Mouse (Mus musculus) embryo, embryonic 10.5 days (tissue): ENCODE data around the gene Slc25a45.
A peak's percentile ranks its signal among the peaks of the same experiment; 100 is the strongest.
"Not testable (repeated sequence)": the region's sequence is repeated elsewhere in the genome, so short reads cannot be mapped to it uniquely, and the experiment has no call there.

Source experiments
- DNase-seq: peaks from one replicate; pipeline ENCODE4 v3.0.0-alpha.2; 2015; ENCODE audit warnings: low spot score

Slc25a45 gene

GRCm38 (mm10) chr19:5856604-5857003 is 21.0 kb upstream of the Slc25a45 start:
- no peak for DNase-seq

DNA sequence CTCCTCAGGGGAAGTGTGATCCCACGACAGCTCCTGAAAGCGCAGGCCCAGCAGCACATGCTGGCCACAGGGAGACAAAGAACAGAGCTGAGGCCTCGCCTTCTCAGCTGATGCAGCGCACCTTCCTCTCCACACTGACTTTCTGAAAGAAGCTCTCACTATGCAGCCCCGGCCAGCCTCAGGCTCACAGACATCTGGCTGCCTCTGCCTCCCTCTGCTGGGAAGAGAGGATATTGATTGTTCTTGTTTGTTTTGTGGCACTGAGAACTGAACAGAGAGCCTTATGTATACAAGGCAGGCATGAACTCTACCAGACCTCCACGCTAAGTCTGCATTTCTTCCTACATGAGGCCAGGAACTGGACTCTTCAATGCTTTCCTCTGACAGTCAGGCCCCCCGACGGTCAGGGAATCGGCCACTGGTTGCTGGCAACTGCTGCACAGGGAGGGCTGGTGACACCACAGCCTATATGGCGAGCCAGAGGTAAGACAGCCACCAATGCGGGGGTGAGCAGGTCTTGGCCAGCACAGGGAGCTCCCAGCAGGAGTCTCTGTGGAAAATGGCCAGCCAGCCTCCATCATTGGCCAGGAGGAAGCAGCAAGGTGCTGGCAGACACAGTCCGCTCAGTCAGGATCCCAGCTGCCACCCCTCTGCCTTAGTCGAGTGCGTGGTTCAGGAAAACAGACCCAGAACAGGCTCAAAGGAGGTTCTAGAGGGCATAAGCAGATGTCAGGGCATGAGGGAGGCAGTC is 15.1 kb upstream of the Slc25a45 start:
- no peak for DNase-seq

- DNase-seq: no peak
Observed at GRCm38 (mm10) chr19:5863776-5864175, 13.8 kb upstream of the Slc25a45 start.

DNA sequence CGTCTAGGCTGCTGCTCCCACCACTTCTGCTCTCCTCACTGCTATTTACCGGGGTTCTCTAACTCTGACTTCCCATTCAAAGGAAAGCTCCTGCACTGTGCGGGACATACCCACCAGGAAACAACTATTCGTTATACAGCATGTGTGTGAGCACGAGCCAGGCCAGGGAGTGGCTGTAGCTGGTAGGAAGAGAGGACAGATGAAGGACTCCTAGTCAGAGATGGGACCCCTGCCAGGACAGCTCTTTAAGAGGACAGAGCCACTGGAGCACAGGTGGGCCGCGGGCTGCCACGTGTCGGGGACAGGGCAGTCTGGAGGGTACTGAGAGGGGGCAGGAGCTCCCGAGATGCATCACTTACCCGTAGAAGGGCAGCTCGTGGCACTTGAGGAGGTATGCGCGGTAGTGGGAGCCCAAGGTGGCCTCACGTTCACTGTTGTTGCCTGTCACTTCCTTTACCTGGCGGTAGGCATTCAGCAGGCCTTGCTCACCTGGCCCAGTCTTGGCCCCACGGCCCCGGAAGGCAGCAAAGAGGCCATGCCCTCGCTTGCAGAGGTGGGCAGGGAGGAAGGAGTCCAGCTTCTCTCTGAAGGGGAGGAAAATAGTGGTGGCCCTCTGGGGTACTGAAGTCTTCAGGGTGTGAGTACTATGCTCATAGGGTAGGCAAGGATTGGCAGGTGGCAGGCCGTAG is 12.8 kb upstream of the Slc25a45 start:
- DNase-seq: no peak

GRCm38 (mm10) chr19:5868096-5868495 is 9.5 kb upstream of the Slc25a45 start:
- DNase-seq: no peak

DNA sequence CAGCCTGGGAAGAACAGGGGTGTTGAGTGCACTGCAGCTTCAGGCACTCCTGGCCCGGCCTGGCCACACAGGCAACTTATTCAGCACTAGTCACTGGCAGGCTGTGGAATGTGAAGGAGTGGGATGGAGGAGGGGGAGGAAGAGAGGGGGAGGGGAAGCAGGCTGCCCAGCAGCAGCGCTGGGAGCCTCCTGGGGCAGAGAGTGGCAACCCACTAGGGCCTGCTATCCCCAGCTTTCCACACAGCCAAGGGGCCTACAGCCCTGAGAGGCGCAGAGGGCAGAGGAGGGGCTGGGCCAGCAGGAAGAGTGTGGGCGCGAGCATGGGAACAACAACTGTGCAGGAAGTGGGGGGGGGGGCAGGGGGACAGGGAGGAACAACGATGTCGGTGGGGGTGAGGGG is 6.3 kb upstream of the Slc25a45 start:
- peak; percentile 77 for DNase-seq

DNA sequence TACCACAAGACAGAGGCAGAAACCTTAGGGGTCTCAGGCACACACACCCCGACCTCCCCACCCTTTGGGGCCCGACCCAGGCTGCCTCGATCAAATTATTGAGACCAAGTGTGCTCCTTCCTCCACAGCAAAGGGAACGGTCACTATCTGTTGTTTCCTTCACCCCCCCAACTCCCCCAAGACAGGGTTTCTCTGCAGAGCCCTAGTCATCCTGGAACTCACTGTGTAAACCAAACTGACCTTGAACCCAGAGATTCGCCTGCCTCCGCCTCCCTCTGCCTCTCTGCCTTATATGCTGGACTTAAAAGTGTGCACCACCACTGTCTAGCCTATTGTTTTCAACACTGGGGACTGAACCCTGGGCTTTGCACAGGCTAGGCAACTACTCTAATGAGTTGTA is 5.9 kb upstream of the Slc25a45 start:
- DNase-seq: peak; percentile 34

DNA sequence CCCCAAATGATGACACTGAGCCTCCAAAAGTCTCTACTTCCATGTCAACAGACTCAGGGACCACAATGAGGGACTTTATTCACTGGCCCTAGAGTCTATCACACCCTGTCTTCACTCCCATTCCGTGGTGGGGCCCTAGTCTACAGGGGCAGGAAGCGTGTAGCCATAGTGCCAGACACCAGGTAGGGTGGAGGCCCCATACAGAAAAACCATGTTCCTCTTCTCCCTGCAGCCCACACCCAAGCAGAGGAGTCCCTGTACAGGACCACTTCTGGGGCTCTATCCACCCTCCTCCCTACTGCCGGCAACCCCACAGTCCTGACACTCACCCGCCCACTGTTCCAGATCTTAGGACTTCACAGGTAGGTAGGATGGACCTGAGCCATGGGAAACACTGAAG is 5.1 kb upstream of the Slc25a45 start:
- no peak for DNase-seq

DNA sequence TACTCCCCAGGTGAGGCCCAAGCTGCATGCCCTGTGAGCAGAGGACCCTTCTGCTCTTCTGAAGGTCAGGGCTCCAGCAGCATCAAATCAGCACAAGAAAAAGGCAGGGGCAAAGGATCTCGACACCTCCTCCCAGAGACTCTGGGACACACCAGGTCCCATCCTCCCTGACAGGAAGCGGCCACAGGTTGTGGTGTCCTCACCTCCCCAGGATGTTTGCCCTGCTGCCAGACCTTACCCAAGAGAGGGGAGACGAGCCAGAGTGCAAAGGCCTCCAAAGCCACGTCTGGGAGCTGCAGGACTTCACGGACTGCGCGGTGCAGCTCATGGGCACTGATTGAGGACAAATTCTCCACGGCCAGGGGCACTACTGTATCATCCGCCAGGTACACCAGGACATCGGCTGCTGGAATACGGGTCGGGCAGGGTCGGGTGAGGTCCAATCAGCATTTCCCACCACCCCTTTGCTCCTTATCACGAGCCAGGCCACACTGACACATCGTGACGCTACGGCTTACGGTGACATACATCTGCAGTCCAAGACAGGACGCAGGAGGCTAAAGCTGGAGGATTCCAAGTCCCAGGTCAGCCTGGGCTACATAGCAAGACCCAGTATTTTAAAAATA is 4.6 kb upstream of the Slc25a45 start:
- no peak for DNase-seq

- no peak for DNase-seq
Observed at GRCm38 (mm10) chr19:5874391-5874968, 3.1 kb upstream of the Slc25a45 start.

DNA sequence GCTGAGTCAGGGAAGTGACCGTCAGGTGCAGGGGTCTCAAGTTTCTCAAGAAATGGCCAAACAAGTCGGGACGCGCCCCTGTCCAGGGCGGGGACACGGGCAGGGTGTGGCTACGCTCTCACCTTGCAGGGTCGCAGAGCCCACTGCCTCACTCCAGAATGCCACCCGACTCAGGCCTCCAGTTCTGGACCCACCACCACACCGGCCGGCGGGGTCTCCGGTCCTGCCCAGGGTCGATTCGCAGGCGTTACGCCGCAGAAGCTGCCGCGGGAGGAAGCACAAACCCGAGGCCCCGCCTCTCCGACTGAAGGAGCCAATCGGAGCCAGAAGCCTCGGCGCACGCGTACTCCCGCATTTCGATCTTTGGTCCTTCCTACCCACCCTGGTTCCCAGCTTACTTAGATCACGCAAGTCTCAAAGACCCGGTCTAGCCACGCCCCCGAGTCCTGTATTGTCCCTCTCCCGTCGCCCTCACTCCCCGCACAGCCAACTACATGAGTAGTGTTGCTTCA is 2.6 kb upstream of the Slc25a45 start, which contains the start of gene Frmd8:
Gene Frmd8, minus strand, starts transcription at position 306 of the 512 bp plus-strand sequence.
- DNase-seq: peak; percentile 99

- no peak for DNase-seq
Observed at GRCm38 (mm10) chr19:5878362-5878722, 734 bp downstream of the Slc25a45 start.

DNA sequence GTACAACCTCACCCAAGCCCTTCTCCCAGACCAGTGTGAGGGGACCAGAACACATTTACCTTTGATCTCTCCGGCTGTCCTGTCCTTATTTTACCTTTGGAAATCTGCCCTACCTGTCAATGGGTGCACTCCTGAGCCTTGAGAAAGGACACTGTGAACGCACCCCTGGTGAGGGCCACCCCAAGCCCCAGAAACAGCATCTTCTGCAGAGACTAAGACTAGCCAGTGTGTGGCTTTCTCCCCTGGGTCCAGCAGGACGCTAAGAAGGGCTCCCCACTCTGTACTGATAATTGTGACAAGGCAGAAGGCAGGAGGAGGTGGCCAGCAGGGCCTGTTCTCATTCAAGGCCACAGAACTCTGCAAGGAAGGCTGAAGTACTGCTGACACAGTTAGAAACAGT is 1.3 kb downstream of the Slc25a45 start:
- no peak for DNase-seq

DNA sequence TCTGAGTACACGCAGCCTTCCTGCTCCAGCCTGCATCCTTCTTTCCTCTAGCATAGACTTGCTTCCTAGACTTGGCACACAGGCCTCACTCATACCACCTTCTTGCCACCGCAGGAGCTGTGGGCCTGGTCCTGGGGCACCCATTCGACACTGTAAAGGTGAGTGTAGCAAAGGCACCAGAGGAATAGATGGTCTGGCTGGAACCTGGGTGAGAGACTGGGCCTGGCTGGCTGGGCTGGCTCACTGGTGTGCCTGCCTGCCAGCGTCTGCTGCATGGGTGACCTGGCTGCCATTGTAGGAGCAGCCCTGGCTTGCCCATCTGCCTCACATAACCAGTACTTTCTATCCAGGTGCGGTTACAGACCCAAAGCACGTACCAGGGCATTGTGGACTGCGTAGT is 2.1 kb downstream of the Slc25a45 start:
- DNase-seq: no peak

DNA sequence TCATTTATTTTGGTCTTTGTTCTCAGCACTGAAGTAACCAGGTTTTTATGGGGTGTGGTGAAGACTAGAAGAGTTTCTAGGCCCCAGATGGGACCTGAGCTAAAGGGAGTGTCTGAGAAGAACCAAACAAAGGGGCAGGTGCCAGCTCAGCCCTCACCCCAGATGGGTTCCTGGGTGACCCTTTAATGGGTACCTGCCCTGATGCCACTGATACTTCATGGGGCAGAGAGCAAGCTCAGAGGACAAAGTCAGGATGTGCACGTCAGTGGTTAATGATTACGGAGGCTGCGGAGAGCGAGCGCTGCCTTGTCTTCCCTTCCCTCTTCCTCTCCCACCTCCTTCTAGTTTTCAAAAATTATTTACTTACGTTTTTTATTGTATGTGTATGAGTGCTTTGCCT is 3.5 kb downstream of the Slc25a45 start:
- DNase-seq: no peak

DNA sequence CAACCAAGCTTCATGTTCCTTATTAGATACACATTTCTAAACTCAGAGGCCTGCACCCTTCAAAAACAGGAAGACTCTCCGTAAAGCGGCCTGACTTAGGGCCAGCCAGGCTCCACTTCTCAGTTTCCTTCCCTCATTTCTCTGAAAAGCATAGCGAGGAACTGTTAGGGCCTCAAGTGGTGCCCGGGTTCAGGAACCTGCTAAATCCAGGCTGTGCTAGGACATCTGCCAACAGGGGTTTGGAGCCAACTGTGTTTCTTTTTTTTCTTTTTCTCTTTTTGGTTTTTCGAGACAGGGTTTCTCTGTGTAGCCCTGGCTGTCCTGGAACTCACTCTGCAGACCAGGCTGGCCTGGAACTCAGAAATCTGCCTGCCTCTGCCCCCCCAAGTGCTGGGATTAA is 4.5 kb downstream of the Slc25a45 start:
- not testable (repeated sequence) for DNase-seq

DNA sequence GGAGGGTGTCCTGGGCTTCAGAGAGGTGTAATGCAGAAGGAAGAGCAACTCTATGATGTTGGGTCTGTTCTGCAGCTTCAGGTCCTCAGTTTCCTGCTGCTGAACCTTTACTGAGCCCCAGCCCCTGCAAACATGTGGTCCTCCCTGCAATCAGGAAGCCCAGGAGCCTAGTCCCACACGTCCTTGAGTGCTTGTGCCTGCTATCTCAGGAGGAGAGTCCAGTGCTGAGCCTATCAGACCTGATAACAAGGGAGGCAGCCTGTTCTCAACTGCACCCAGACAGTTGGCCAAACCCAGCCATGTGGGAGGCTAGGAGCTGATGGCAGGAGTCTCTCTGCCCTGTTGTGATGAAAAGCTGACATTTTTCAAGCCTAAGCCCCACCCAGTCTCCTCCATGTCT is 6.3 kb downstream of the Slc25a45 start:
- DNase-seq: no peak

DNA sequence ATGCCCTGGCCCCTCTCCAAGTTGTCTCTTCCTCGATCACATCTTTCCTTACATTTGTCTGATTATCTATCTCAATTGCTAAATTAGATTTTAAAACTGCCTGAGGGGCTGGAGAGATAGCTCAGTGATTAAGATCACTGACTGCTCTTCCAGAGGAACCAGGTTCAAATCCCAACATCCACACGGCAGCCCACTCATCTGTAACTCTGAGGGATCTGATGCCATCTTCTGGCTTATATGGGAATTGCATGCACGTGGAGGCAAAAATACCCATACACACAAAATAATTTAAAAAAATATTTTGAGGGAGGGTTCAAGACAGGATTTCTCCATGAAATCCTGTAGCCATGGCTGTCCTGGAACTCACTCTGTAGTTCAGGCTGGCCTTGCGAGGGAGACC is 8.2 kb downstream of the Slc25a45 start:
- peak; percentile 62 for DNase-seq

GRCm38 (mm10) chr19:5887234-5887815 is 9.7 kb downstream of the Slc25a45 start:
- DNase-seq: no peak

- no peak for DNase-seq
Observed at GRCm38 (mm10) chr19:5889211-5889610, 11.6 kb downstream of the Slc25a45 start.

- no peak for DNase-seq
Observed at GRCm38 (mm10) chr19:5891521-5892258, 14.1 kb downstream of the Slc25a45 start.

DNA sequence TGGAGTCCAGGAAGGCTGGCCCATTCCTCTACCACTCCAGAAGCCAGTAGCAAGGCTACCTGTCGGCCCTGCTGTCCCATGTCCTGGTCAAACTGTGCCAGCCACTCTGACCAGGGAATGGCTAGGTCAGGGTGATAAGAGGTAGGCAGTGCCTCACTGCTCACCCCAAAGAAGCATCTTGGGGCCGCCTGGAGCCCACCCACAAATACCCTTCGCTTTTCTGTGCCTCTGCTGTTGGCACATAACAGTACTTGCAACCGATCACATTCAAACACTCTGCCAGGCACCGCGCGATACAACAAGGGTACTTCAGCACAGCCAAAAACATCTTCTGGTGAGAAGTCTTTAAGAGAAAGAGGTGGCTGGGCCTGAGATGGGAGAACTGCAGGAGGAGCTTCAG is 14.7 kb downstream of the Slc25a45 start:
- DNase-seq: no peak
